Mouse (Mus musculus) urinary bladder, adult 2 months (tissue): ENCODE data around the gene Rab19. TPM values are rescaled to one million over a fixed set of nuclear protein-coding genes. Genes with fewer than 3 reads are reported as not detected.
"Not testable (repeated sequence)": the region's sequence is repeated elsewhere in the genome, so short reads cannot be mapped to it uniquely, and the experiment has no call there.

Experiments
- DNase-seq: peaks from one replicate; pipeline ENCODE4 v3.0.0; 2022; ENCODE audit warnings: low spot score
- polyA plus RNA-seq: library from polyadenylated mRNA; depleted of rRNA; stranded (reverse); fragments of >200 nt; gene quantifications from 2 replicates; pipeline ENCODE4 v1.2.3, GENCODE M21; 2012

Gene Rab19
- polyA plus RNA-seq, 1 experiment = 8.3 TPM

GRCm38 (mm10) chr6:39379749-39380148 is 1.2 kb upstream of the Rab19 start:
- DNase-seq = no peak

- no peak for DNase-seq
Observed at GRCm38 (mm10) chr6:39380276-39380675, 699 bp upstream of the Rab19 start.

- no peak for DNase-seq
Observed at GRCm38 (mm10) chr6:39389988-39390387, 9.0 kb downstream of the Rab19 start.

GRCm38 (mm10) chr6:39395471-39395870 is 14.5 kb downstream of the Rab19 start:
- DNase-seq = no peak

- DNase-seq = no peak
Observed at GRCm38 (mm10) chr6:39395916-39396315, 14.9 kb downstream of the Rab19 start.

- DNase-seq = no peak
Observed at GRCm38 (mm10) chr6:39397046-39397445, 16.1 kb downstream of the Rab19 start.

- DNase-seq = no peak
Observed at GRCm38 (mm10) chr6:39398342-39398741, 17.4 kb downstream of the Rab19 start.

- DNase-seq = no peak
Observed at GRCm38 (mm10) chr6:39400343-39400742, 19.4 kb downstream of the Rab19 start.

GRCm38 (mm10) chr6:39403136-39403535 is 22.2 kb downstream of the Rab19 start:
- no peak for DNase-seq

GRCm38 (mm10) chr6:39406480-39406879 is 25.5 kb downstream of the Rab19 start:
- DNase-seq = no peak

- DNase-seq = no peak
Observed at GRCm38 (mm10) chr6:39414106-39414505, 33.1 kb downstream of the Rab19 start.

- DNase-seq = no peak
Observed at GRCm38 (mm10) chr6:39415762-39416161, 34.8 kb downstream of the Rab19 start.

- not testable (repeated sequence) for DNase-seq
Observed at GRCm38 (mm10) chr6:39416654-39417053, 35.7 kb downstream of the Rab19 start.

GRCm38 (mm10) chr6:39419386-39419850 is 38.4 kb downstream of the Rab19 start:
- DNase-seq = no peak

GRCm38 (mm10) chr6:39419851-39420721 is 39.1 kb downstream of the Rab19 start, which contains the start of gene Mkrn1:
Gene Mkrn1 (minus strand): TSS chr6:39420462.
- DNase-seq = peak; percentile 73

GRCm38 (mm10) chr6:39420867-39421266 is 39.9 kb downstream of the Rab19 start:
- no peak for DNase-seq

- no peak for DNase-seq
Observed at GRCm38 (mm10) chr6:39423130-39423551, 42.2 kb downstream of the Rab19 start.

GRCm38 (mm10) chr6:39423686-39424085 is 42.7 kb downstream of the Rab19 start:
- no peak for DNase-seq

GRCm38 (mm10) chr6:39425181-39425580 is 44.2 kb downstream of the Rab19 start:
- no peak for DNase-seq

GRCm38 (mm10) chr6:39426725-39427124 is 45.8 kb downstream of the Rab19 start:
- no peak for DNase-seq

- DNase-seq = no peak
Observed at GRCm38 (mm10) chr6:39427276-39428003, 46.5 kb downstream of the Rab19 start.

GRCm38 (mm10) chr6:39429007-39429788 is 48.2 kb downstream of the Rab19 start:
- no peak for DNase-seq
